Mouse (Mus musculus): ENCODE results near the gene Trio.

Gene Trio

GRCm38 (mm10) chr15:27801177-27801576 is 224.5 kb downstream of the Trio start:
- DNase-seq (ENCODE audit: low read depth, low spot score), result no peak

- no peak for DNase-seq (ENCODE audit: low read depth, low spot score)
These were observed 228.0 kb downstream of the Trio start for GRCm38 (mm10) chr15:27797480-27798155.

GRCm38 (mm10) chr15:27796868-27797222 is 228.8 kb downstream of the Trio start:
- DNase-seq (ENCODE audit: low read depth, low spot score), result no peak

GRCm38 (mm10) chr15:27795942-27796867 is 229.4 kb downstream of the Trio start:
- no peak for DNase-seq (ENCODE audit: low read depth, low spot score)

- no peak for DNase-seq (ENCODE audit: low read depth, low spot score)
These were observed 232.4 kb downstream of the Trio start for GRCm38 (mm10) chr15:27793284-27793683.

GRCm38 (mm10) chr15:27792473-27792872 is 233.2 kb downstream of the Trio start:
- DNase-seq (ENCODE audit: low read depth, low spot score), result no peak

- no peak for DNase-seq (ENCODE audit: low read depth, low spot score)
These were observed 234.5 kb downstream of the Trio start for GRCm38 (mm10) chr15:27791141-27791540.

GRCm38 (mm10) chr15:27790699-27791098 is 234.9 kb downstream of the Trio start:
- no peak for DNase-seq (ENCODE audit: low read depth, low spot score)

GRCm38 (mm10) chr15:27789325-27789724 is 236.3 kb downstream of the Trio start:
- no peak for DNase-seq (ENCODE audit: low read depth, low spot score)

GRCm38 (mm10) chr15:27788122-27788759 is 237.4 kb downstream of the Trio start:
- no peak for DNase-seq (ENCODE audit: low read depth, low spot score)

GRCm38 (mm10) chr15:27787151-27787550 is 238.5 kb downstream of the Trio start:
- DNase-seq (ENCODE audit: low read depth, low spot score), result no peak

GRCm38 (mm10) chr15:27786418-27786817 is 239.2 kb downstream of the Trio start:
- no peak for DNase-seq (ENCODE audit: low read depth, low spot score)

- no peak for DNase-seq (ENCODE audit: low read depth, low spot score)
These were observed 240.2 kb downstream of the Trio start for GRCm38 (mm10) chr15:27785280-27786001.

GRCm38 (mm10) chr15:27784126-27784563 is 241.5 kb downstream of the Trio start:
- DNase-seq (ENCODE audit: low read depth, low spot score), result no peak

- no peak for DNase-seq (ENCODE audit: low read depth, low spot score)
These were observed 242.0 kb downstream of the Trio start for GRCm38 (mm10) chr15:27783541-27784125.

- no peak for DNase-seq (ENCODE audit: low read depth, low spot score)
These were observed 242.6 kb downstream of the Trio start for GRCm38 (mm10) chr15:27783092-27783491.

- DNase-seq (ENCODE audit: low read depth, low spot score), result no peak
These were observed 243.1 kb downstream of the Trio start for GRCm38 (mm10) chr15:27782383-27783036.

GRCm38 (mm10) chr15:27779827-27780226 is 245.8 kb downstream of the Trio start:
- DNase-seq (ENCODE audit: low read depth, low spot score), result no peak

GRCm38 (mm10) chr15:27779398-27779797 is 246.2 kb downstream of the Trio start:
- no peak for DNase-seq (ENCODE audit: low read depth, low spot score)

- DNase-seq (ENCODE audit: low read depth, low spot score), result no peak
These were observed 247.4 kb downstream of the Trio start for GRCm38 (mm10) chr15:27778256-27778655.
